In genomic region chr1:191999022-191999421, GRCm38 (mm10) we compare ENCODE assay signal across 16 mouse cellular contexts. TPM values are rescaled to one million over a fixed set of nuclear protein-coding genes. Genes with fewer than 3 reads are reported as not detected.
A peak's percentile ranks its signal among the peaks of the same experiment; 100 is the strongest.
DNase-seq lines count a peak whose midpoint lies in the region; ATAC-seq lines count a peak whose summit lies in the region.
"Had no signal": no experiment of that assay in that cellular context is flagged by ENCODE, and none has a peak within 500 bp of the region (broad histone marks: within the 10 kb centered on the region; RNA-seq: fewer than 3 reads in every experiment).

No protein-coding gene starts in this region.

- intact Hi-C loops in heart, postnatal 10 days (cut with DNase I), result no loop called here

- peak; percentile 48; the same call in 1 of the 2 replicates for ATAC-seq in megakaryocyte-erythroid progenitor cell, adult 5-6 weeks (replicated peaks; ENCODE audit: low FRiP score, low TSS enrichment, poor library complexity, severe bottlenecking)
- ATAC-seq: forebrain, postnatal 0 days; midbrain, embryonic 13.5 days had no signal

- DNase-seq in 3T3-L1 (ENCODE audit: low read depth, low spot score), result peak; percentile 32
- peak; percentile 59 to 62 for DNase-seq in B cell, adult 2 months
- peak; percentile 34 for DNase-seq in T-cell, adult 2 months (ENCODE audit: low spot score)
- DNase-seq in adrenal gland, postnatal 4 days (ENCODE audit: low spot score in 2 of 2), result no peak
- DNase-seq in heart, postnatal 10 days, result no peak
- DNase-seq in left cerebral cortex, adult 18-20 months (ENCODE audit: low spot score in 2 of 2), result no peak
- DNase-seq: adrenal gland, postnatal 25 days; cerebellum, adult 2 months; forebrain, postnatal 0 days; heart, adult 18-20 months; lung, adult 18-20 months; thymus, adult 2 months had no signal

RNA-seq across cellular contexts. Expression of gene Rd3, which starts 21.9 kb away (rescaled TPM):
- not detected in 2 replicates for total RNA-seq in megakaryocyte-erythroid progenitor cell, adult 5-6 weeks (2014; fragmentation: Nextera tagmentation)
- not detected in 2 replicates for total RNA-seq in megakaryocyte-erythroid progenitor cell, adult 5-6 weeks (2017)
- total RNA-seq in adrenal gland, postnatal 4 days (2021), result under 1 TPM; 0.45 to 0.56 TPM
- total RNA-seq in heart, postnatal 10 days (2021), result under 1 TPM; 0.67 to 0.84 TPM
- under 1 TPM; 0.14 to 0.37 TPM for total RNA-seq in left cerebral cortex, adult 18-20 months (2021)
- total RNA-seq: G1E; gastrocnemius, adult 8-10 months had no signal

Comparison
In these comparisons a context has a peak if more than half of its experiments do, and no peak if none do; other contexts are left out.
1. DNase-seq: peak in 3T3-L1 (single experiment), B cell, adult 2 months (2 of 2) and T-cell, adult 2 months (single experiment); none in adrenal gland, postnatal 4 days (0 of 2), heart, postnatal 10 days (0 of 2) and left cerebral cortex, adult 18-20 months (0 of 2).